Mouse (Mus musculus): ENCODE measurements around the gene Chst7.

GRCm38 (mm10) chrX:20012211-20012610 is 47.1 kb upstream of the Chst7 start:
- no peak for TF ChIP-seq CTCF (IDR thresholded peaks at IDR 0.05; ENCODE audit: control insufficient read depth, insufficient read depth, low read length)
- TF ChIP-seq POLR2A (IDR thresholded peaks at IDR 0.05; ENCODE audit: borderline replicate concordance, control insufficient read depth, low read depth, low read length), result no peak

Measured in bone marrow, adult 2 months (tissue).